Mouse (Mus musculus): ENCODE results near the gene Abca13.
"Not testable (repeated sequence)": the region's sequence is repeated elsewhere in the genome, so short reads cannot be mapped to it uniquely, and the experiment has no call there.

Abca13 gene

DNA sequence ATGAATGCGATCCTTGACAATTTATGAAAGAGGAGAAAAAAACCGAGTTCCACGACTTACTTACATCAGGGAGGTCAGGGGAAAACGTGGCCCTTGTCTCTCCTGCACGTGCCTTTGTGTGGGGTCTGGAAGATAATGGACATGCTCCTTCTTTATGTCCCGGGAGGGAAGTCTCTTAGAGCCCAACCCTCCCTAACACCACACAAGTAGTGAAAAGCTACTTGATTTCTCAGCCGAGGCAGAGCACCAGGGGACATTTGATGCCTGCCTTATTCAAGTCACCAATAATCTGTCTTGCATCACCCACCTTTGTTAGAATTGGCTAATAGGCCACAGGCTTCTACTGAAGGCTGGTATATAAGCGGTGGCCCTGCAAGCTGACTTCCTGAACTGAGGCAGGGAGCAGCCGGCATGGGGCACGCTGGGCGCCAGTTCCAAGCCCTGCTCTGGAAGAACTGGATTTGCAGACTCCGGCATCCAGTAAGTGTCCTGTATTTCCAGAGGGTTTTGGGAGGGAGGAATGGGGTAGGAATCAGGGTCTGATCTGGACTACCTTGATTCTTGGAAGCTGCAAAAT is at the start of gene Abca13:
Gene Abca13 (plus strand): TSS at position 388 of the 577 bp plus-strand sequence.
- no peak for DNase-seq (ENCODE audit: low read depth, low spot score)

DNA sequence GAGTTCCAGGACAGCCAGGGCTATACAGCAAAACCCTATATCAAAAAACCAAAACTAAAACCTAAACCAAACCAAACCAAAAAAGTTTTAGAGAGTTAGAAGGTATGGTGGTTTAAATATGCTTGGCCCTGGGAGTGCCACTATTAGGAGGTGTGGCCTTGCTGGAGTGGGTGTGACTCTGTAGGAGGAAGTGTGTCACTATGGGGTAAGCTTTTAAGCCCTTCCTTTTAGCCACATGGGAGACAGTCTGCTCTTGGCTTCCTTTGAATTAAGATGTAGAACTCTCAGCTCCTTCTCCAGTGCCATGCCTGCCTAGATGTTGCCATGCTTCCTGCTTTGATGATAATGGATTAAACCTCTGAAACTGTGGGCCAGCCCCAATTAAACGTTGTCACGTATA is 46.6 kb upstream of the Abca13 start:
- no peak for DNase-seq (ENCODE audit: low read depth, low spot score)

DNA sequence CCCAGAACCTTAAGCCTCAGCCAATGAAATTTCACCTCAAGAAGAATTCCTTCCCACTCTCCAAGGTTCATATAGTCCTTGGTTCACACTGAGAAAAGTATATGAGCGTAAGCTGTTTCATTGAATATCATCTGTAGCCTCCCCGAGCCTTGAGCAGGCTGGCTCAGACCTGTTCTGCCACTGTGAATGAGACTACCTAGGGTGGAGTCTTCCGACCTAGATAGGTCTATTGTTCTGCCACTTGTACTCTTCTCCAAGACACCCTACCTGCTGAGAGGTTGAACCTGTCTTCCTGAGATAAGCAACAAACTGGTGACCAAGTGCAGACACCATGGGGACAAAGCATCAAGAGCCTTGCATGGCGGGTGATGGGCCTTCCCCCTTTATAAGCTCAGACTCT is 45.6 kb upstream of the Abca13 start:
- no peak for DNase-seq (ENCODE audit: low read depth, low spot score)

DNA sequence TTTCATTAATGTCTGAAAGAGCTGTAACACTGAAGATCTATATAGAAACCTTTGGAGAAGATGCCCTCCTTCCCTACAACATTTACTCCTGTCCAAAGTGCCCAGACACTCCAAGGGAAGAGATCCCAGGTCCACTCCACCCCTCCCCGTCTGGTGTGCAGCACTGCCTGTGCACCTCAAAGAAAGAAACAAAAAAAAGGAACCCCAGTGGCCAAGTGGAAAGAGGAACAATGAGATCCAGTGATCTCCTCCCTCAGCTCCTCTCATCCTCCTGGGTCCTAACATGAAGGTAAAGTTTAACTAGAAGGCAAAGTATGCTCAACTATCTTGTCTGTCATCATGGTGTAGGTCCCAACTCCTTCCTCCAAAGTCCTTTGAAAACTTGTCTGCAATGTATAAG is 45.1 kb upstream of the Abca13 start:
- DNase-seq (ENCODE audit: low read depth, low spot score), result no peak

DNA sequence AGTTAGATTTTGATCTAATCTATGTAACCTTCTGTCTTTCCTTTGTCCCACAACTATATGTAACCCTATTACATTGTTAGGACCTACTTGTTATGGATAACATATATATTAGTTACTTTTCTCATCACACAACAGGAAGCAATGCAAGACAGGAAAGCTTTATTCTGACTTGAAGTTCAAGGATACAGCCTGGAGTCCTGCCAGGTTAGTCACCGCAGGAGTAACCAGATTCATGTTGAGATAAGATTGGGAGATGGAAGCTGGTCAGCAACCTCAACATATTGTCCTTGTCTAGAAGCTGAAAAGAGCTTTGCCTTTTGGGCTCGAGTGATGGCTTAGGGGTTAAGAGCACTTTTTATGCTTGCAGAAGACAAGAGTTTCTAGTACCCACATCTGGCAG is 43.5 kb upstream of the Abca13 start:
- DNase-seq (ENCODE audit: low read depth, low spot score), result no peak

DNA sequence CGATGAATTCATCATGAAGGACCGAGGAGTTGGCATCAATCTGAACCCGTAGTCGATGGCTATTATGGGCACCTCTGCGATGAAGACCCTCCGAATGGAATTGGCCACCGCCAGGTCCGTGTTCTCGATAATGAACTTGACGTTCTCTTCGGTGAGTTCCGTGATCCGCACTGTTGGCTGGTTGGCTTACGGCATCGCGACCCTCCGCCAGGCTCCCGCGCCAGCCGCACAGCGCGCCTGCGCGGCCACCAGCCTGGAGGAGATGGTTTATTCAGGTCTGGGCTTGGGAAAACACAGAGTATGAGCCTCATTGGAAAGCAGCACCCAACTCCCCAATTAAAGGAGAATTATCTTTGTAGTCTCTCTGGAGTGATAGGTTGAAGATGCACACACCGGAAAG is 41.3 kb upstream of the Abca13 start:
- not testable (repeated sequence) for DNase-seq (ENCODE audit: low read depth, low spot score)

DNA sequence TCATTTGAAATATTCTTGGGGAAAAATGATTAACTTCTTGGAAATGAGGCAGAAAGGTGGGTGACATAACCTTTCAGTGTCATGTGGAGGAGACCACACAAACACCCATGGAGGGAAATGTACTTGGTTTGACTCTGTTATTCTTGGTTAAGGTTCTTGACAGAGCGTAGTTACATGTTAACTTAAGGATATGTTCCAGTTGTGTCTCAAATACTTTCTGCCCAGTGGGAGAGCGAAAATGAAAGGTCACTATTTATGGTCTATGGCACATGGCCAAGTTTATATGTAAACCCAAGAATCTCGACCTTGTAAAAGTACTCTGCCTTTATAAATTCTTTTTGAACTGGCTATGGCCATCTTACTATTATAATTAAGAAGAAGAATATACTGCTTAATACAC is 31.8 kb upstream of the Abca13 start:
- no peak for DNase-seq (ENCODE audit: low read depth, low spot score)

DNA sequence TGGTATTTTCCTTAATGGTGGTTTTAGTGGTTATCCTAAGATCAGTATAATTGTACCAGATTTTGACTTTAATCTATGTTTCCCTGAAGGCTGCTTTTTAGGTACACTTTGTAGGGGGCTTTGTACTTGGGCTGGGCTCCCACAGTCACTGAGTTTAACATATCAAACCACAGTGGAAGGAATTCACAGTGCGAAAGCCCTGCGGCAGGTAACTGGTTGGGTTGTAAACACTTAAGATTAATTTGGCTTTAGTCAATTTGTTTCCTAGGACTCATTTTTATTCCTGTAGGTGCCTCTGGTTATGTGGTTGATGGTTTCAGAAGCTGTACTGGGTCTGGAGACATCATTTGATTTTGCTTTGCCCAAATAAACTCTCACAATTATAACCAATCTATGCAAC is 24.4 kb upstream of the Abca13 start:
- no peak for DNase-seq (ENCODE audit: low read depth, low spot score)

DNA sequence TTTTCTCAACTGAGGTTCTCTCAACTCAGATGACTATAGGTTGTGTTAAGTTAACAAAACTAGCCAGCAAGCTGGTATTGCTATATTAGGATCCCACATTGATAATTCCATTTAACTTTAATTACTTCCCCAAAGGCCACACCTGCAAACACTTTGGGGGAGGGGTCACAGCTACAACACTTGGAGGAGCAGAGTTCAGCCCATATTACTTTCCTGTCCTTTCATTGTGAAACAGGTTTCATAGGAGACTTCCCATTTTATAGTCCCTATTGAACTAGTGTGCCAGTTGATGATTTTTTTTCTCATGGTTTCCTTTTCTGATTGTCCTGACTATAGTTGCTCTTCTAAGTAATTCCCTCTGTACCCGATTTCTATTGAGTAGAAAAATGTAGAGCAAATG is 10.3 kb upstream of the Abca13 start:
- DNase-seq (ENCODE audit: low read depth, low spot score), result no peak

DNA sequence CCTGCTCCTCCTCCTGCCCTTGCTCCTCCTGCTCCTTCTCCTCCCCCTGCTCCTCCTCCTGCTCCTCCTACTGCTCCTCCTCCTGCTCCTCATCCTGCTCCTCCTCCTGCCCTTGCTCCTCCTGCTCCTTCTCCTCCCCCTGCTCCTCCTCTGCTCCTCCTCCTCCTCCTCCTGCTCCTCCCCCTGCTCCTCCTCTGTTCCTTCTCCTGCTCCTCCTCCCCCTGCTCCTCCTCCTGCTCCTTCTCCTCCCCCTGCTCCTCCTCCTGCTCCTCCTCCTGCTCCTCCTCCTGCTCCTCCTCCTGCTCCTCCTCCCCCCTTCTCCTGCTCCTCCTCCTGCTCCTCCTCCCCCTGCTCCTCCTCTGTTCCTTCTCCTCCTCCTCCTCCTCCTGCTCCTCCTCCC is 2.3 kb upstream of the Abca13 start:
- DNase-seq (ENCODE audit: low read depth, low spot score), result not testable (repeated sequence)

DNA sequence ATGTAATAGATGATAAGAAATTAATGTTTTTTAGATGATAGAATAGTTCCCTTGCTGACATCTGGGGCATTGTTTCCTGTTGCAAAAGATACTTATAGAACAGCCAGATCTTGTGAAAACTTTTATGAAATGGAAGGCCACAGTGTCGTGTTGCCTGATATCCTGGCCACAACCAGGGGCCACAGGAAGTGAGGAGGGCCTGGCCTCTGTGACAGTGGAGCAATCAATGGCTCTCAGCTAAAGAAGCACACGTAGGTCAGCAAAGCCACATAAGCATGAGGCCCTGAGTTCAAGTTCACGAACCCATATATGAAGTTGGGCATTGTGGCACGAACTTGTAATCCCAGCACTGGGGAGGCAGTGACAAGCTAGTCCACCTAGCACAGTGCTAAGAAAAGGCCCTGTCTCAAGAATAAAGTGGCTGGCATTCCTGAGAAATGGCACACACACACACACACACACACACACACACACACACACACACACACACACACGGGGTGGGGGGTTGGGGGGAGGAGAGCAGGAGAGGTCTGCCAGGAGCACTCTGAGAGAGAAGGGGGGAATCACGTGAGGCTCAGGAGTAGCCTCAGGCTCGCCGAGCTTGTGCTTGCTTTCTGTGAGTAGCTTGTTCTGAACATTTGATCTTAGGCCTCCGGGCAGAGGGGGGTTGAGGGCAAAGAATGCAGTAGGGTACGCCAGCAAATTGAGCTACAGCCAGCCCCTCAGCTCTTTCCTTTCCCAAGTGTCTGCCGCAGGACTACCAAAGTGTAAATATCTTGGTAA is 779 bp upstream of the Abca13 start:
- DNase-seq (ENCODE audit: low read depth, low spot score), result peak; percentile 45

DNA sequence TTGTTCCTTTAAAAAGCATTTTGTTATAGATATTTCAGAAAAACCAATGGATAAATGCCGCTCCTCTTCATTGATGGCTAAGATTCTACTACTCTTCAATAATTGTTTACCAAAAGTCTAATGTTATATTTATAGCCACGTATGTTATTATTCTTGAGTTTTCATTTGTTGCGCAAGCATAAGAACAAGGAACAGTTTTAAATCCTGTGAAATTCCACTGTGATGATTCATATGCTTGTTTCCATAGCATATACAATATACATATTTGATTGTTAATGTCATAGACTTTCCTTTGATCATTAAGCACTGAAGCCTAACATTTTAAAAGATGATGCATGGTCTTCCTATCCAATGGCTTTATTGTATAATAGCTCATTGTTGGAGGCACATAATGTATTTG is 3.1 kb downstream of the Abca13 start:
- no peak for DNase-seq (ENCODE audit: low read depth, low spot score)

DNA sequence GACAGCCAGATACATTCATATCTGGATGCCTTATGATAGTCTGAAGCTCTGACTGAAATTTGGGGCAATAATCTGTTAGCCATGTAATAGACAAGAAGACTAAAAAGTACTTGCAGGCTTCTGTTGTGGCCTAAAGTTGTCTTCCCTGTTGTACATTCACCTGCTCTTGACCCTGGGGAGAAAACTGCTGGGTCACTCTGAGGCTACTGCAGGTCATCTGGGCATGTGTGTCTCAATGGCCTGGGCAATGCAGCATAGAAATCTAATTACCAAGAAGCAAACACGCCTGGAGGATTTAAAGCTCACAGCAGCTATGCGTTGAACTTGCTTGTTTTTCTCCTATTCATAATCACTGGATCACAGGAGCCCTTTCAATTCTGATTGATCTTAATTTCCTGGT is 8.1 kb downstream of the Abca13 start:
- no peak for DNase-seq (ENCODE audit: low read depth, low spot score)

DNA sequence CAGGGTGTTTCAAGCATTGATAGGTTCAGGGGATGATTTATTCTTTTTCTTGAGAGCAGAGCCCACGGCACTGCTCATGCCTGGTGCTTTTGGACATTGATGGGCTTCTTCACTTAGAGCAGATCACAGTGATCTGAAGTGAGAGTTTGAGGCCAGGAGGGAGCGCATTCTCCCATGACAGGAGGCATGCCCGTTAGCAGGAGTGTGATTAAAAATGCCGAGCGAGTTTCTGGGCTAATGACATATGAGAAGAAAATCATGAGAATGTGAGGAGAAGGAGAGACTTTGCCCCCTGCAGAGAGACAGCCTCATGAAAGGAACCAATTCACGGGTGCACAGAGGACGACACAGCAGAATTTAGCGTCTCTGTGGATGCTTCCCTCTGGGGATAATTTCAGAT is 19.0 kb downstream of the Abca13 start:
- DNase-seq (ENCODE audit: low read depth, low spot score), result no peak

DNA sequence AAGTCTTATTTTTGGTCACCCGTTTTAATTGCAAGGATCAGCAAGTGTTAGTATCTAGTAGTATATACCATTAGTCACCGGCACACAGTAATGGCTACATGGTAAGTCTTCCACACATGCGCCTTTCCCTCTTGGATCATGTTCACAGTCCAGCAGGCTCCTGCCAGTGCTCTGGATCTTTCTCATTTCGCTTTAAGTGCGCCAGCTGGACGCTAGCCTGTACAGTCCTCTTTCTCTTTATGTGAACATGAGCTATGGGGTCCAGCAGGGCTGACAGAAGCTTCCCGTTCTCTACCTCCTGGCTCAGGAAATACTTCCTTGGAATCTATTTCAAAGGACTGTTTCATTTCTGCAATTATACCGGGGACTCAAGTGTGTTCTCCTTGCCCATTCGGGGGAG is 21.8 kb downstream of the Abca13 start:
- DNase-seq (ENCODE audit: low read depth, low spot score), result no peak

DNA sequence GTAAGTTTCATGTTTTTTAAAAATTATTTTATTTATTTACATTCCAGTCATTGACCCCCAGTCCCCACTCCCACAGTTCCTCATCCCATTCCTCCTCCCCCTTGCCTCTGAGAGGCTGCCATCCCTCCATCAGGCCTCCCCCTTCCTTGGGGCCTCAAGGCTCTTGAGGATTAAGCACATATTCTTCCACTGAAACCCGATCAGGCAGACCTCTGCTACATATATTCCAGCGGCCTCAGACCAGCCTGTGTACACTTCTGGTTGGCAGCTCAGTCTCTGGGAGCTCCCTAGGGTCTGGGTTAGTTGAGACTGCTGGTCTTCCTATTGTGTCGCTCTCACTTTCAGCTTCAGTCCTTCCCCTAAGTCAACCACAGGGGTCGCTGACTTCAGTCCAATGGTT is 24.5 kb downstream of the Abca13 start:
- no peak for DNase-seq (ENCODE audit: low read depth, low spot score)

DNA sequence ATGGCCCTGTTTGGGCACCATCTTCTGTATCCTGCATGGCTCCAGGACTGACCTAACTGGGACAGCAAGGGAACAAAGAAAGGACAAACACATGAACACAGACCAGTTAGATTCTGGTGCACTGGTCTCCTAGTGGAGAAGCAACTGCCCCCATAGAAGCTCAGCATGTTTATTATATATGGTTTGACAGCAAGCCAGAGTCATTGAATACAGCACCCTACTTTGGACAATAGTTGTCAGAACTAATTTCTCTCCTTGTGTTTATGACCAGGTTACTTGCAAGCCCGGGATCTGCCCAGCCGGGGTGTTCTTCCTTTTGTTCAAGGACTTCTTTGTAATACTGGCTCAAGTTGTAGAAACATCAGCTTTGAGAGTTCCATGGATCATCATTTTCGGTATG is 28.8 kb downstream of the Abca13 start:
- DNase-seq (ENCODE audit: low read depth, low spot score), result no peak

DNA sequence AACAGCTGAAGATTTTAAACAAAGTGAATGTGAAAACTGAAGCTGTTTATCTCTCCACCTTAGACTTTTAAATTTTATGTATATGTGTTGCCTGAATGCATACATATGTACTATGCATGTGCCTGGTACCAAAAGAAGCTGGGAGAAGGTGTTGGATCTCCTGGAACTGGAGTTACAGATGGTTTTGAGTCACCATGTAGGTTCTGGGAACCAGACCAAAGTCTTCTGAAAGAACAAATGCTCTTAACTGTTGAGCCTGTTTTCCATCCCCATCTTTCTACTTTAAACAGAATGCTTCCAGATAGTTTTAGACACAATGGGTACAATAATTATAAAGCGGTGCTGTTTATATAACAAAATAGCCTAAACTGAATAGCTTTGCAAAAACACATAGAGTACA is 29.9 kb downstream of the Abca13 start:
- no peak for DNase-seq (ENCODE audit: low read depth, low spot score)

DNA sequence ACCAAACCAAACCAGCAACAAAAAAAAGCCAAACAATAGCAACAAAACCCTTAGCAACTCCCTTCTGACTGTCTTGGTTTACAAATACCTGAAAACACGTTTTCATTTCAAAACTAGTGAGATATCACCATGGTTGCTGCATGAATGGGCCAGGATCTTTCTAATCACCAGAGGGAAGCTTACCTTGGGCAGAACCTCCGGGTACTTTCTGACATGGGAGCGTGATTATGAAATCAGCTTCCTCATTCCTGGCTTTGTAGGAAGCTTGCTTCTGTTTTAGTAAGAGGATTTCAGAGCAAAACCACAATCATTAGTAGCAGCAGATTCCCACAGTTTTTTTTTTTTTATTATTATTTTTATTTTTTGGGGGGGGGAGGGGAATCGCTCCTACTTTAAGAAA is 34.7 kb downstream of the Abca13 start:
- no peak for DNase-seq (ENCODE audit: low read depth, low spot score)

DNA sequence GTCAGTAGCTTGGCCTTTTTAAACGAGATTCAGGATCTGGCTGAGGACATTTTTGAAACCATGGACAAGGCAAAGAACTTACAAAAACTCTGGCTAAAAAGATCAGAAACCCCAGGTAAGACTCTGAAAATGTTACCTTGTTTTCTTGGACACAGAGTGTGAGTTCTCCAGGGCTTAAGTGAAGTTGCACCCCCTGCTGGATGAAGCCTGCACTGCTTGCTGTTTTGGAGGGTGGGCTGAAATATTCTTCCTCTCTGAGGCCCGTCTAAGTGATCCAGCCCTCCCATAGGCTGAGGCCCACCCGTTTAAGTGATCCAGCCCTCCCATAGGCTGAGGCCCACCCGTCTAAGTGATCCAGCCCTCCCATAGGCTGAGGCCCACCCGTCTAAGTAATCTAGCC is 57.9 kb downstream of the Abca13 start:
- not testable (repeated sequence) for DNase-seq (ENCODE audit: low read depth, low spot score)

DNA sequence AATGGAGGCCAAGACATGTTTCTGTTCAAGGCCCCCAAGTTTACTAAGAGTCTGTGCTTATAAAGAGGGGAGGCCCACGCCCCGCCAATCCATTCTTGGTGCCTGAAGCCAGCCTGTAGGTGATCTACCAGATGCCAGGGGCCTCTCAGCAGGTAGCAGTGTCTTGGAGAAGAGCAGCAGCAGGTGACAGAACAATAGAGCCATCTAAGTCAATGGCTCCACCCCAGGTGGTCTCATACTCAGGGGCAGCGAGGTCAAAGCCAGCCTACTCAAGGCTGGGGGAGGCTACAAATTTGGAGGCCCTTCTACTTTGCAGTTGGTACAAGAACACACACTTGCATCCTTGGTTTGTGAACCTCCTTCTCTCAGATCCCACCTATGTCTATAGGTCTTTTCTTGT is 71.3 kb downstream of the Abca13 start:
- not testable (repeated sequence) for DNase-seq (ENCODE audit: low read depth, low spot score)

DNA sequence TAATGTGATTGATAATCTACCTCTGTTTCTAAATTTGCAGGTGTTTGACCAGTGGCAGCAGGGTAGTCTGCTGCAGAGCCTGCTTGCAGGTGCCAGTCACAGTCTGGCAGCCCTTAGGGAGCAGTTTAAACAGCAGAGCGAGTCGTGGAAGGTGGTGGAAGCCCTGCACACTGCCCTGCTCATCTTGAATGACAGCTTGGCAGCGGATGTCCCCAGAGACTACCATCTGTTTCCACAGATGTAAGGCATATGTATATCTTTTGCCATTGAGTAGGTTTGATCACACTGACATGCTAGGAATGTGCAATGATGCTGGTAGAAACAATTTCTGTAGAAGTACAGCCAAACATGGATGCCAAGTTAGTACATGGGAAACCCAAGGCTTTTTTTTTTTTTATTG is 77.3 kb downstream of the Abca13 start:
- no peak for DNase-seq (ENCODE audit: low read depth, low spot score)

DNA sequence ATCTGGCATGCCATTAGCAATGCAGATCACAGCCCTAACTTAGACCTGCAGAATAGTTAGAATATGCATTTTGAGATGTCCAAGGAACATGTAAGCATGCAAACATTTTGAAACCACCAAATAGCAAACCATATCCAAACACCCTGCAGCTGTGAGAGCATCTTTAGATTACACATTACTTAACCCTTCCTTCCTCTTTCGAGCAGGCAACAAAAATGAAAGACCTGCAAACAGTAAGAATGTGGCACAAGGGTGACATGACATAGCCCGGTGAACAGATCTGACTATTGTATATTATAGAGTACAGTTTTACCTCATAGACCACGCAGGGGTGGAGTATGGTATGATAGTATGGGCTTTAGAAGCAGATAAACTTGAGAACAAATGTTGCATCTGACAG is 93.5 kb downstream of the Abca13 start:
- no peak for DNase-seq (ENCODE audit: low read depth, low spot score)

DNA sequence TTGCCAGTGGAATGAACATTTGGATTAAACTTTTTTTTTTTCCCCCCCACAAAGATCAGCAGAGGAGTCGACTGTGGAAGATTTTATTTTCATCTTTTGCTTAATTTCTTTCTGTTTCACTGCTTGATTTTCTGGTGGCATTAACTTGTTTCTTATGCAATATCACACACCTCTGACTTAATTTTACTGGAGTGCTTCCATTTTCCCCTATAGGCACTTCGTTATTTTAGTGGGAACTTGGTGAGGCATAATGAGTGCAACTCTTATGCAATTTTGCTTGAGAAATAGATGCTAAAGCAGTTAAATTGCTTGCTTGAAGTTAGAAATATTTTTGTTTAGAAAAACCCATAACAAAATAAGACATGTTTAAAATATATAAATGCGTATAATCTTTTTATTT is 94.0 kb downstream of the Abca13 start:
- DNase-seq (ENCODE audit: low read depth, low spot score), result no peak

All from forelimb bud, embryonic 11.5 days (tissue).